Mouse (Mus musculus) v-Abl transformed pro-B cells (cell line): Measurements from ENCODE around the gene Gin1.

Experiments used
- in situ Hi-C, 2 experiments: fragments of 400-800 bp; cut with MboI; formaldehyde crosslinking; loops; one replicate each; pipeline ENCODE4 v1.15.1; 2025; ENCODE audit not compliant: unreplicated experiment in 2 of 2

Gin1 gene

DNA sequence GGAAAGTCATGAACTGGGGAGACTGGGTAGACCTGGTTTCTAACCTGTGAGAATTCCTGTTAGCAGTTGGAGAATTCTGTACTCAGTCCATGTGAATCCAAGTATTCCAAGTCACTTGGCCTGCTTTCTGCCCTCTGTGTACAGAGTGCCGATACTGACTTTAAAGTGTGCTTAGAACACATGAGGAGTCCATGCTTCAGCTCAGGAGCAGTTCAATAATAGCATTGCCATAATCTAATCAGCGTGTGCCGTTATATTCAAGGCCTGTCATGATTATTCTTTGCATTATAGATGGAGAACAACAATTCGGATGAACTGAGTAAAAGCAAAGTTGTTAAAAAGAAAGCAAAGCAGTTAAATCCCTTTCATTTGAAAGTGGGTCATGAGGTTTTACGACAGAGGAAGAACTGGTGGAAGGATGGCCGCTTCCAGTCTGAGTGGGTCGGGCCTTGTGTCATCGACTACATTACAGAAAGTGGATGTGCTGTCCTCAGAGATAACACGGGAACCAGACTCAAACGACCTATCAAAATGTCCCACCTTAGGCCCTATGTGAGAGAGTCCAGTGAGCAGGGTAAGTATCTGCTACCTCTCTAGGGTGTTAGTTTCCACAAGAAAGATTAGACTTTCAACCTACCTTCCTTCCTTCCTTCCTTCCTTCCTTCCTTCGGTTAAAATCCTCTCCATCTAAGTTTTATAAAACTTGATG, 15.9 kb downstream of the Gin1 start:
- in situ Hi-C loops = no loop called here

- in situ Hi-C loops = no loop called here
Observed at GRCm38 (mm10) chr1:97787674-97788073, 17.7 kb downstream of the Gin1 start.

DNA sequence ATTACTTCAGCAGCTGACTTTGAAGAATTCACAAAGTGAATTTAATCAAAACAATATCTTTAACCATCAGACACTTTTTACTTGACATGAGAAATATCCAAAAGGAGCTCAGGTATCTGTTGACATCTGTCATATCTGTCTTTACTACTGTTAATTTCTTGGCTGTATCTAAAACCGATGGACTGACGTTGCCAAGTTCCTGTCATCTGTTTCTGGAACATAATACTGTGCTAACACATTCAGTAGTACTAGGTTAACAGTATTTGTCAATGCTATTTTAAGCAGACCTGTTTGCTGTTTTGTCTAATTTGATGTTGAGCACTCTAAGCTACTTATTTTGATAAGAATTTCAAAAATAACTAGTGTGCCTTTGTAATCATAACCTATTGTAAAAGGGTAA, 18.5 kb downstream of the Gin1 start:
- in situ Hi-C loops = no loop called here

DNA sequence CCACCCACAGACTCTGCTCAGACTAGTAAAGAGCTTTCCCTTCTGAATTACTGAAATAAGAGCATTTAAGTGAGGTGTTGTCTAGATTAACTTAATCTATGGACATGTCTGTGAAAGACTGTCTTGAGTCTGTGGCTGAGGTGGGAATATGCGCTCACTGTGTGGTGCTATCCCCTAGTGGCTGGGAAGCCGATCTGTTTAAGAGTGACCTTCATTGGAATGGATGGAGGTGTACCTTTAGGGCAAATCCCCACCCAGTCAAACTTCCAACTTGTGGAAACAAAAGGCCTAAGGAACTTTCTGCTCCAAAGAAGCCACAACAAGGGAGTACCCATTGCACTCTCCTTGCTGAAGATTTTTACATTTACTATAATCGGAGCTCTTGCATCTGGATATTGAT, 24.1 kb downstream of the Gin1 start:
- in situ Hi-C loops = loop anchor here in 1 of 2 experiments (10.0 kb wide), 1 partner anchor 299 kb away; no protein-coding TSS in a partner anchor

DNA sequence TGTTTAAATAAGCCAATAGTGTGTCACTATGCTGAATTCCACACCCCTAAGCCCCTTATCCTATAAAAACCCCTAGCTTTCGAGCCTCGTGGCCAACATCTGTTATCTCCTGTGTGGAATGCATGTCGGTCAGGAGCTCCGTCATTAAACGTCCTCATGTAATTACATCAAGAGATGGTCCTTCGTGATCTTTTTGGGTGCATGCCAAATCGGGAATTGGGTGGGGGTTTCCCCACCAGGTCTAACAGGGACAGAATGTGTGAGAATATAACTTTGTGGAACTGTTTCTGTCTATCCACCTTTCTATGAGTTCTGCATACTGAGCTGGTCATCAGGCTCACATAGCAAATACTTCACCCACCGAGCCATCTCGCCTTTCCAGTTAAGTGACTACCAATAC, 26.0 kb downstream of the Gin1 start:
- in situ Hi-C loops = loop anchor here in 1 of 2 experiments (10.0 kb wide), 1 partner anchor 301 kb away; no protein-coding TSS in a partner anchor

DNA sequence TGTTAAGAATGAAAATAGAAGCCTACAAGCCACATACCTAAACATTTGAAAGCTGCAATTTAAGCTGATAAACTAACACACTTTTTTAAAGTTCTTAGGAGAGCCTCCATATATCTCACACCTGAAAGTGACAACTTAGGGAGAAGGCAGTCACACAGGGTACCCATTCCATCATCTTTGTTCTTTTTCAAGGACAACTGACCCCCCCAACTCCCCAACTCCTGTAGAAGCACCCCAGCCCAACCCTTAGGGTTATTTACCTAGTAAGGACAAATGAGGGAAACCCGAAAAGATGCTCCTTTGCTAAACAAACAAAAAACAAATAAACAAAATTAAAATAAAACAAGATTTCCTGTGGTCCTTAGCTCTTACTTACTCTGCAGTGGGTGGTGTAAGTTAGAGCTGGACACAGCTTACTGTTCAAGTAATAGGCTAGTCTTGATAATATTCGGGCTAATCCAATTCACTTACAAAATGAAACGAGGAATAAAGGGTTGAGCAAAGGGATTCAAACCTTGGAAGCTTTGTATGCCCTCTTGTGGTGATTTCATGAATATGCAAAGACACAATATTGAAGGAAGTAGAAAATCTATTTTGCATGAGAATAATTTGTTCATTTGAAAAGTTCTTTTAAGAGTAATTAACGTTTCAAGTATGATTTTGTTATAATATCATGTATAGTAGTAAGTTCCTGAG, 32.4 kb downstream of the Gin1 start:
- in situ Hi-C loops = loop anchor here (5.0 to 25.0 kb wide), 4 partner anchors 765 to 958 kb away; no protein-coding TSS in a partner anchor

GRCm38 (mm10) chr1:97804520-97804919, 34.5 kb downstream of the Gin1 start:
- in situ Hi-C loops = loop anchor here (5.0 to 25.0 kb wide), 4 partner anchors 767 to 960 kb away; no protein-coding TSS in a partner anchor

DNA sequence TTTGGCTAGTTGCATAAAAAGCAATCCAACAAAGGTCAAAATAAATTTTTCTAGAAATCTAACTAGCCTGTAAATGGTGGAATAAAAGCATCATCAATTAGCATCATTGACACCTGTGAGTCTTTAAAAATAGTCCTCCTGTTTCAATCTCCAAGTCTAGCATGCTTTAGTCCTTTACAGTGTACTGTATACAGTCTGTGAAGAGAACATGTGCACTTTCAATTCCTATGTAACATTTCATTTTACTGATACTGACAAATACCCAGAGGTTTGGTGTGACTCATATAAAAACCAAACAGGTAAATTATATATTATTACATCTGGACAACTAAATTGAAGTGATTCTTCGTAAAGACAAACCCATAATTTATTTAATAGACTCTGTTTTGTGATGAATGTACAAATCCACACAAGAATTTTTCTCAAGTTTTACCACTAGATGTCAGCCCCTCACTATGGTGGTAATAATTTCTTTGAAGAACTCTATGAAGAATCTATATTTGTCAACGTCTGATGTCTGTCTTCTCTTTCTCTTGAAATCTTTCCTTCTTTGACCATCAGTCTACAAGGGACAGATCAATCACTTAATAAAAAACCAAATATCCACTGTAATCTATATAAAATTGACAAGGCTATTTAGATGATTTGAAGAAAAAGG, 39.4 kb downstream of the Gin1 start:
- in situ Hi-C loops = loop anchor here (10.0 to 25.0 kb wide), 3 partner anchors 772 to 965 kb away; no protein-coding TSS in a partner anchor

GRCm38 (mm10) chr1:97821282-97821681, 51.3 kb downstream of the Gin1 start:
- in situ Hi-C loops = loop anchor here in 1 of 2 experiments (25.0 kb wide), 1 partner anchor 784 kb away; no protein-coding TSS in a partner anchor

DNA sequence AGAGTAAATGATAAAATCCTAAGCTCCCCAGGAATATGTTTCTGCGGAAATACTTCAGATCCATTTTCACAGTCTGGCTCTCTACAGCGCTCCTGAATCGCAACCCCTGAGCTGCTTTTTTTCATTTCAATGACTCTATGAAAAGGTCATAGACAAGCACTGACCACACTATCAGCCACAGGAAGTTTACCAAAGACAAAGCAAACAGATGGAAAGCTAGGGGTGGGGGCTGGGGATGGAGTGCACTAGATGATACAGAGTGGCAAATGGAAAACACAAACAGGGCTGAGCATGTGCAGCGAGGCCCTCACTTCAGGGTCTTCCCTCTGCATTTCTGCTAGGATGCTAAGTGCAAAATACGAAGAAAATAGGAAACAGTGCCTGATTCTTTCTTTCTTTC, 52.2 kb downstream of the Gin1 start:
- in situ Hi-C loops = loop anchor here in 1 of 2 experiments (25.0 kb wide), 1 partner anchor 785 kb away; no protein-coding TSS in a partner anchor

DNA sequence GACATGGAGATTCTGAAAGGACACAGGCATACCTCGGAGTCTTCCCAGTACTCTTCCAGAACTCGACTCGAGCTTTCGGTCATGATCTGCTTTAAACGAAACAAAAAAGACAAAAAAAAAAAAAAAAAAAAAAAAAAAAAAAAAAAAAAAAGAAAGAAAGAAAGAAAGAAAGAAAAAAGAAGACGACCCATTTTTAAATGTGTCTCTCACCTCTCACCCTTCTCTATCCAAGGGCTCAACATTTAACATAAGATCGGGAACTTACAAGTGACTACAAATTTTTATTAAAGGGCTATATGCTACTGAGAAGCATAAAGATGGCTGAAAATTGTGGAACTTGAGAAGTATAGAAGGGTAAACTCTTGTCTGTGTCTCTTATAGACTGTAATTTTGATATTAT, 52.9 kb downstream of the Gin1 start:
- in situ Hi-C loops = loop anchor here in 1 of 2 experiments (25.0 kb wide), 1 partner anchor 786 kb away; no protein-coding TSS in a partner anchor

DNA sequence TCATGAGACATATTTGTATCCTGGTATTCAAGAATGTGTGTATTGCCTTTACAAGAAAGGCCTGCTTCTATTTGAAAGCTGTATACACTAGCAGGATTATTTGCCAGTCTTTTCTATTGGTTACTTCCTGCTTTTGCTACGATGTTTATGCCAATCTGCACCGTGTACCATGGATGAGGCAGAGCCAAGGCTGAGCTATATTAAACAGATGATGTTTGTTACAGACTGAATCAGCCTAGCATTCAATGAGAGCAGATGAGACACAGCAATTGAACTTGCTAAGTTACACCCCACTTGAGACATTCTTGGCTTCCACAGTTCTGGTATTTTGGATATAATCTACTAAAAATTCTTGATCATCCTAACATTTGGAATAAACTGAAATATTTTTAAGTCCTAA, 57.6 kb downstream of the Gin1 start:
- in situ Hi-C loops = no loop called here

- in situ Hi-C loops = no loop called here
Observed at GRCm38 (mm10) chr1:97828087-97828486, 58.1 kb downstream of the Gin1 start.

DNA sequence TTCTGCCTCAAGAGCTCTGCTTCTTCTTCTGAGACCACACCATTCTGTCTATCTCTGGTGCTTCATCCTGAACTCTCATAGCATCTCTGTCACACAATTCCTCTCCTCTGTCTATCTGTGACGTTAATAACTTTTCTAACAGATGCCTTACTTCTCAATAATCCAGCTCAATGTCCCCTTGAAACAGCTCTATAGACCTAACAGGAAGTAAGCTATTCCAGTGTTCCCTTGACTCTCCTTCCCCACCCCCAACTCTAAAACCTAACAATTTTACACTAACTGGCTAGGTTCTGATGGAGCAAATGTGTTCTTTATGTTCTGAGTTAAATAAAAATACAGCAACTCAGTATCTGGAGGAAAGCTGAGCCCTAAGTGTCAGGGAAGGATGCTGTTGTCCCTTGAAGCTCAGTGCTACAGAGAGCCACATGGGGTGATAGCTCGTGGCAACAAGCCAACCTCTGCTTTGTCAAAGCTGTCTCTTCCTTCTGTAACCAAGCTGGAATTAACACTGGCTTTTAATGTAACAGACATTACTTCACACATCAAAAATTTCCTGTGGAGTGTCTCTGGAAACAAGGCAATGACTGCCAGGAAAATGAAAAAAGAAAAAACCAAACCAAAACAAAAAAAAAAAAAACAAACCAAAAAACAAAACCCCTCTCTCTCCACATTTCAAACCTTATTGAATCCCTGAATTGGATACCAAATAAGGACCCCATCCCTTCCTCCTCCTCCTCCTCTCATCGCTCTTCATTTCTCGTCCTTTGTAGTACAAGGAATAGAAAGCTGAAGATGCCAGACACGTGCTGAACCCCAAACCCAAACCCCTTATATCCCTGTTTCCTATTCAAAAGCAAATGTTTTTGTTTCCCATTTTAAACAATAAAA, 63.7 kb downstream of the Gin1 start:
- in situ Hi-C loops = no loop called here

- in situ Hi-C loops = no loop called here
Observed at GRCm38 (mm10) chr1:97834354-97834822, 64.4 kb downstream of the Gin1 start.
